Mouse (Mus musculus) left cerebral cortex, postnatal 14 days (tissue): ENCODE results near the gene Lhx3. TPM values are rescaled to one million over a fixed set of nuclear protein-coding genes. Genes with fewer than 3 reads are reported as not detected.

Experiments
- DNase-seq, 2 experiments: peaks; one replicate each; pipeline ENCODE4 v3.0.0; 2021 to 2022; ENCODE audit warnings: low spot score in 2 of 2, mixed read lengths in 1 of 2
- intact Hi-C: fragments of 180-260 bp; cut with DNase I; formaldehyde crosslinking; loops from one replicate; pipeline ENCODE4 v1.15.1; 2025
- long read RNA-seq, 2 experiments: library from polyadenylated mRNA; stranded (forward); transcript quantifications; one replicate each; pipeline ENCODE4 v2.0.0; 2021
- total RNA-seq, 2 experiments: library from RNA; stranded (reverse); gene quantifications; 2 replicates each; pipeline ENCODE4 v1.2.3; 2021

The Lhx3 gene
- not detected for total RNA-seq
- long read RNA-seq, experiment 1, result 0 reads
- long read RNA-seq, experiment 2, result 0 reads

DNA sequence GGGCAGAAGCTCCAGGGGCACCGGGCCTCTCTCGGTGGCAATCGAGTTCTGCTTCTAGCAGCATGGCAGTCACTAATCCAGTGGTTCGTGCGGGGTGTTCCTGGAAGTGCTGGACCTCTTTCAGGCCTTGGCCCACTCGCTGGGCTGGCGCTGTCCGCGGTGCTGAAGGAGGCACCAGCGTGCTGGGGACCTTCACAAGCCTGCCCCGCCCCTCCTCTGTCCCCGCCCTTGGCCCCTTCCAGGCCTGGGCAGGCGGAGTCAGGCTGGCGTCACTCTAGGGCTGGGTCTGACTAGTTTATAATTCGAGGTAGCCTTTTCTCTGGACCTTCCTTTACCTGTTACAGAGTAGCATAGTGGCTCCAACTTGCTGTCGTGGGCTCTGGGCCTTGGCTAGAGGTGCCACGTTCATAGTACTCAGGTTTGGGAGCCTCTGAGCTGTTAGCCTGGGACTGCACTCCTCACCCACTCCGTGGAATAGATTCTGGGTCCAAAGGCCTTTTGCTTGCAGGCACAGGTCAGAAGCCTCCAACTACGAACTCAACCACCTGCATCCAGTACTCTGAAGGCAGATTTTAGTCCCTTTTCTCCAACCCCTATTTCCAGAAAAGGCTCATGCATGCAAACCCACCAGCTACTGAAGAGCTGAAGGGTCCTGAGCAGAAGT lies at the start of gene Lhx3:
TSS of gene Lhx3 (minus strand) at position 164 of the 664 bp plus-strand sequence.
- intact Hi-C loops, result no loop called here
- DNase-seq, result peak; percentile 14 to 55

- no peak for DNase-seq
- intact Hi-C loops, result no loop called here
Observed at GRCm38 (mm10) chr2:26257315-26258096, 49.4 kb upstream of the Lhx3 start.

- intact Hi-C loops, result no loop called here
- DNase-seq, result no peak
Observed at GRCm38 (mm10) chr2:26254816-26255215, 46.7 kb upstream of the Lhx3 start.

GRCm38 (mm10) chr2:26252514-26253206 lies 44.6 kb upstream of the Lhx3 start:
- DNase-seq, result no peak
- intact Hi-C loops, result no loop called here

DNA sequence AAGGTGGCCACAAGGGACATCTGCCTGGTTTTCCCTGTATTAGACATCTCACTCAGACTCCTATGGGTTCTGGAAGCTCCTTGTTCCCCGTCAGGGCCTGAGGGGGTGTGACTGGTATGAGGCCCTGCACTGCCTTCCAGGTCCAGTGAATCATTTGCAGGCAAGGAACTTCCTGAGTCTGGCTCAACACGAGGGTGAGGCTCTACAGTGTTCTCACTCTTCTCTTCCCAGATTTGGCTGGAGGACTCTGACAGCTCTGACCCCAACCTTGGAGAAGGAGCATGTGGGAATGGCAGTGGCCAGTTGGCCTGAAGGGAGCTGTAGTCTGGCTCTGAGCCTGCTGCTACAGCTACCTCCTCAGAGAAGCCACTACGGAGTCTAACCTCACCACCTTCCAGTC lies 39.4 kb upstream of the Lhx3 start:
- no peak for DNase-seq
- intact Hi-C loops, result no loop called here

- DNase-seq, result no peak
- intact Hi-C loops, result no loop called here
Observed at GRCm38 (mm10) chr2:26240841-26241240, 32.8 kb upstream of the Lhx3 start.

DNA sequence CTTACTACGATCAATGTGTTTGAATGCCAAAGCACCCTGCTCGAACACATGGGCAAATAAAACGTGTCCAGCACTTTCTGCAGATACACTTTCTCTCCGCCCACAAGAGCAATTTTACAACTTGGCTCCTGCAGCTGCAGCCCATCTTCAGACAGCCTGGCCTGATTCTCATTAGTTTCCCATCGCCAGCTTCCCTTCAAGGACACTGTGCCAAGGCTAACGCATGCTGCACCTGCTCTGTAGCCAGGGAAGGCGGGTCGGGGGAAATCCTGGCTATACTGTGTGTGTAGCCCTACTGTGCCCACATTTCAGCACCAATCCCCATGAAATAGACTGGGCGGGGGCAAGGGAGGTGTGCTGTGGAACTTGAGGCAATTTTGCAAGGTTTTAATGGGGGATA lies 32.2 kb upstream of the Lhx3 start:
- intact Hi-C loops, result no loop called here
- peak in 1 of 2 experiments; percentile 12 for DNase-seq

DNA sequence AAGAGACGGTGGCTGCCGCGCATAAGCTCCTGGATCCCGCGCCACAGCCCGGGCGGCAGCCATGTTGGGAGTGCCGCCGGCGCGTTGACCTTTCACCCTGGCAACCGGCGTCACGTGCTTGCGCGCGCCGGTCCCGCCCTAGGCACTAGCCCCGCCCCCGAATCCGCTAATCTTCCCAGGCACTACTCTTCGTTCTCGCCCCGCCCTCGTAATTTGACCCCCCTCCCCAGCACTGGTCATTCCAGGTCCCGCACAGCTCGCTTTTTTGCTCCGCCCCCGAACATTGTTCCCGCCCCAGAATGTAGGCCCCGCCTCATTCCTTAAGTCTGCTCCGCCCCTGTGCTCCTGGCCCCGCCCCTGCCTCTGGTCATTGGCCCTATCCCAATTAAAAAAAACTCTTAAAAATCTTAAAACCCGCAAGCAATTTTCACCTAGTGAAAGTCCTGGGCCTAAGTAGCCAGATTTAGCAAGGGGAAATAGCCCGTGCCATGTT lies 29.2 kb upstream of the Lhx3 start, which contains the start of gene Qsox2:
TSS of gene Qsox2 (minus strand) at position 236 of the 493 bp plus-strand sequence.
- intact Hi-C loops, result no loop called here
- peak; percentile 86 to 89 for DNase-seq

- intact Hi-C loops, result no loop called here
Observed at GRCm38 (mm10) chr2:26236681-26237289, 28.7 kb upstream of the Lhx3 start.

GRCm38 (mm10) chr2:26234771-26235170 lies 26.7 kb upstream of the Lhx3 start:
- no peak for DNase-seq
- intact Hi-C loops, result no loop called here

More at GRCm38 (mm10) chr2:26236681-26237289, 28.7 kb upstream of the Lhx3 start:
- DNase-seq, result no peak

- intact Hi-C loops, result no loop called here
- DNase-seq, result no peak
Observed at GRCm38 (mm10) chr2:26234253-26234652, 26.2 kb upstream of the Lhx3 start.

DNA sequence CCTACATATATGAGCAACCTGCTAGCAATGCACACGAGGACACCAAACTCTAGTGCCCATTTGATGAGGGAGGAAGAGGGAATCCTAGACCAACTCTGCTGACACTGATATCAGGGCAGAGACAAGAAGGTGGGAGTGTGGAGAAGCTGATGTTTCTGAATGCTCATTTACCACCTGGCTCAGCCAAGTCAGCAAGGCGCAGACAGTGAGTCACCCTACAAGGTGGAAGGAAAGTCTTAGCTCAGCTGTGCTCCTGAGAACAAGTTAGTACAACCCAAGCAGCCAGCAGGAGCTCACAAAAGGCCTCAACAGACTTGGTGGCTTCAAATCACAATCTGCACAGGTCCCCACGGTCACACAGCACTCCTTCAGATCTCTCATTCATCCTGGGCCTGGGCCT lies 23.3 kb upstream of the Lhx3 start:
- DNase-seq, result no peak
- intact Hi-C loops, result no loop called here

DNA sequence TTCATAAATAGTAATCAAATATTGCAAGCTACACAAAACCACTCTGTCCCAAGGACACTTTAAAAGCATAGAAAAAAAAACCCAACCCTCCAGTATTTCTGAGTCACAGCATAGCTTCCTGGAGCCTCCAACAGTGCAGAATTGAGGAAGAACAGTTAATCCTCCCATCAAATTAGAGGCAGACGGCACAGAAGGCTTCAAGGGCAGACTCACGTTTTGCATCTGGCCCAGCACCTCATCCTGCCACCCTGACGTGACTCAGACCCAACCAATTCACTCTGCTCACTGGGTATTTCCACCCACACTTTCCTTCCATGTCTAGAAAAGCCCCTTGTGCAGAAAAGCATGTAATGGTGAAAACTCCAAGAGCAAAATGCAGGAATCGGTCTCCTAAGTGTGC lies 22.2 kb upstream of the Lhx3 start:
- intact Hi-C loops, result no loop called here
- DNase-seq, result no peak

GRCm38 (mm10) chr2:26227788-26228187 lies 19.7 kb upstream of the Lhx3 start:
- peak; percentile 59 to 84 for DNase-seq
- intact Hi-C loops, result loop anchor here (5.0 kb wide), 1 partner anchor 75 kb away; no protein-coding TSS in a partner anchor

DNA sequence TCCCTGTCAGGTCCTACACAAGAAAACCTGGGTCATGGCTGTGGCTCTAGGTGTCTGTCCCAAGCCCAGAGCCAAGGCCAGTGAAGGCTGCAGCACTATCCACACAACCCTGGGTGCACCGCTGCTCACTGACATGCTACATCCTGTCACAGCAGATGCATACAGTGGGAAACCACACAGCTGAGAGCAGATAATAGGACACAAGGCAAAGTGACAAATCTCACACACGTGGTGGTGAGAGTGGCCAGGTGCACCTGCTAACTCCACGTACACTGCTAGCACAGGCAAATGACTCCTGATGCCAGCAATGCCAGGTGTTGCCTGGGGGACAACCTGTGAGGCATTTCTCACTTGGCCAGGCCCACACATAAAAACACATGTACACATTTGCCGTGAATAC lies 17.2 kb upstream of the Lhx3 start:
- no peak for DNase-seq
- intact Hi-C loops, result loop anchor here (5.0 kb wide), 1 partner anchor 73 kb away; no protein-coding TSS in a partner anchor

- intact Hi-C loops, result no loop called here
- DNase-seq, result no peak
Observed at GRCm38 (mm10) chr2:26223961-26224360, 15.9 kb upstream of the Lhx3 start.

GRCm38 (mm10) chr2:26214526-26214925 lies 6.4 kb upstream of the Lhx3 start:
- DNase-seq, result peak in 1 of 2 experiments; percentile 12
- intact Hi-C loops, result no loop called here

DNA sequence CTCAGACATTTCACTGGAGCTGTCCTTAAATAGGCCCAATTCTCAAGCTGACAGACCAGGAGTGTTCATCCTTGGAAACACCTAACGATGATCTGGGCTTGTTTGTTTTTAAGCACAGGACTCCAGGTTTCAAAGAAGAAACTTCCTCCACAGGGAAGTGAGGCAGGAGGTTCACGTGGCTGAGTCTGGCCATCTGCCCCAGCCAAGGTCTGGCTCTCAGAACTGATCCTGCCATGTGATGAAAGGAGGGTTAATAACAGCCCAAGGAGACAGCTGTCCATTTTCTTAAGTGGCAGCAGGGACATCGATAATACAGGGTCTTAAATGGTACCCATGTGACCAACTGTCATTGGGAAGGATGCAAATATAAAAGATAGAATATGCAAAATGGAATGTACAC lies 1.5 kb upstream of the Lhx3 start:
- no peak for DNase-seq
- intact Hi-C loops, result no loop called here

DNA sequence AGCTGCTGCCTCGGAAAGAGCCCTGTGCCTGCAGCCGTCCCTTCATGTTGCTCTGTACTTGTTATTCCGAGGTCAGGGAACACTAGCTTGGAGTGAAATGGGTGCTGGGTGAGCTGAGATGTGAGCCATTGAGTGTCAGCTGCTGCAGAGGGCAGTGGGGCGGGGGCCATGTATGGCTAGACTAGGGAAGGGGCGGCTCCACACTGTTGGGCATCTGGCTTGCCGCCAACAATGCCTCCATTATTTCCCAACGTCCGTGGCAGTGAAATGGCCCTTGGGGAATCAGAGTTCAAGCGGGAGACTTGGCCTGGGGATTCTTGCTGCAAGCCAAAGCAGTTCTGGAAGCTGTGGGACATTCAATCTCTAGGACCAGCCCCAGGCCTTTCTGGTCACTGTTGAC lies 530 bp downstream of the Lhx3 start:
- intact Hi-C loops, result no loop called here
- no peak for DNase-seq

DNA sequence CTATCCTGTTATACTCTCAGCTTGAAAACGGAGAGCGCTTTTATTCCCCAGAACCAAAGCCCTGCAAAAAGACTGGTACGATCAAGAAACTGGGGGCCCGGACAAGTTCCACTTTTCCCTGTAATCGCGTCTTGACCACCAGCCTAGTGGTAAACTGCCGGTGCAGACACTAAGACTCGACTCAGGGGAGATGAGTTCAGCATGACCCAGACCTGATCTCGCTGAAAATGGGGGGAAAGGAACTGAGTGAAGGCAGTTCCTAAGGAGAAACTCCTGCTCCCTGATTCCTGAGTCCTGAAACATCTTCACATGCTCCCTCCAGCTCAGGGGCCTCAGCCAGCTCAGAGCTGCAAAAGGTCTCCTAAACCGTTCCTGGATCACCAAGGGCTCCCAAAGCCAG lies 2.3 kb downstream of the Lhx3 start:
- DNase-seq, result no peak
- intact Hi-C loops, result no loop called here
